Mouse (Mus musculus) hindbrain, embryonic 13.5 days (tissue): Measurements from ENCODE around the gene Dnal4. TPM values are rescaled to one million over a fixed set of nuclear protein-coding genes. Genes with fewer than 3 reads are reported as not detected.
"Not testable (repeated sequence)": the region's sequence is repeated elsewhere in the genome, so short reads cannot be mapped to it uniquely, and the experiment has no call there.

Experiments
- ATAC-seq: fragments of 200-750 bp; cut with Nextera tagmentation; 2 replicates; pipeline ENCODE4 v1.8.0; 2017; ENCODE audit warnings: moderate TSS enrichment; ENCODE audit not compliant: low FRiP score
- H3K27ac ChIP-seq: fragments of 300-500 bp; sonication (generic); 2 replicates; pipeline ENCODE4 v1.5.1; 2015; ENCODE audit warnings: inconsistent platforms, mild to moderate bottlenecking, moderate library complexity
- H3K27me3 ChIP-seq: fragments of 300-500 bp; sonication (generic); 2 replicates; pipeline ENCODE4 v1.6.1; 2015; ENCODE audit warnings: mild to moderate bottlenecking, inconsistent platforms
- H3K36me3 ChIP-seq: fragments of 300-500 bp; sonication (generic); 2 replicates; pipeline ENCODE4 v1.6.1; 2015; ENCODE audit warnings: mild to moderate bottlenecking, inconsistent platforms
- H3K4me1 ChIP-seq: fragments of 300-500 bp; sonication (generic); replicated peaks from 2 replicates; pipeline ENCODE4 v1.6.1; 2015; ENCODE audit warnings: inconsistent platforms
- H3K4me2 ChIP-seq: fragments of 300-500 bp; sonication (generic); 2 replicates; pipeline ENCODE4 v1.6.1; 2015; ENCODE audit warnings: inconsistent platforms, mild to moderate bottlenecking, moderate library complexity
- H3K4me3 ChIP-seq: fragments of 300-500 bp; sonication (generic); 2 replicates; pipeline ENCODE4 v1.5.1; 2015; ENCODE audit warnings: mild to moderate bottlenecking, inconsistent platforms
- H3K9ac ChIP-seq: fragments of 300-500 bp; sonication (generic); 2 replicates; pipeline ENCODE4 v1.6.1; 2015; ENCODE audit warnings: mild to moderate bottlenecking, inconsistent platforms
- H3K9me3 ChIP-seq: fragments of 300-500 bp; sonication (generic); 2 replicates; pipeline ENCODE4 v1.6.1; 2016; ENCODE audit warnings: inconsistent platforms
- WGBS: fragments of 180-500 bp; shearing (Covaris S2); methylation state at CpG from one replicate; pipeline ENCODE4 v1.1.7; 2015; 5-methylcytosine and 5-hydroxymethylcytosine counted together
- polyA plus RNA-seq: library from polyadenylated mRNA; unstranded; fragments of >200 nt; fragmentation: Nextera tagmentation; extraction: Ambion mirVana; gene quantifications from 2 replicates; pipeline ENCODE4 v1.2.1, GENCODE M21; 2015

The Dnal4 gene
- 83.5 and 84.9 TPM in 2 replicates for polyA plus RNA-seq

- ATAC-seq: no peak
Observed at GRCm38 (mm10) chr15:79777749-79778148, at the start of gene Dnal4. Gene Dnal4, minus strand, starts transcription at chr15:79777849.

GRCm38 (mm10) chr15:79827061-79827777 lies 49.6 kb upstream of the Dnal4 start:
- 0 out of 2 replicates have a peak overlapping the region, but pooled peaks have one; percentile 13 for H3K4me2 ChIP-seq
- peaks cover 52% of the 10 kb centered on the region for H3K36me3 ChIP-seq
- peaks cover 90% of the 10 kb centered on the region for H3K4me1 ChIP-seq
- H3K27ac ChIP-seq: 0 out of 2 replicates have a peak overlapping the region, but pooled peaks have one; percentile 24
- H3K9ac ChIP-seq: peak overlapping the region; percentile 63
- no peaks in the 10 kb centered on the region for H3K27me3 ChIP-seq
- H3K4me3 ChIP-seq: no peak overlapping the region
- no peaks in the 10 kb centered on the region for H3K9me3 ChIP-seq
- ATAC-seq: no peak
- WGBS: 90% methylated on average over 14 of the region's 14 CpGs

More at GRCm38 (mm10) chr15:79777749-79778148, at the start of gene Dnal4:
- Histone ChIP-seq H3K4me2 (no peak within 1 kb of the TSS), H3K27me3 (0 out of 2 replicates have a peak, but pooled peaks cover 6% of the 10 kb centered on the region), H3K9ac (no peak within 1 kb of the TSS), H3K36me3 (no peaks in the 10 kb centered on the region), H3K4me1 (peaks cover 20% of the 10 kb centered on the region), H3K9me3 (no peaks in the 10 kb centered on the region), H3K4me3 (no peak within 1 kb of the TSS), H3K27ac (no peak within 1 kb of the TSS)

- H3K9me3 ChIP-seq: no peaks in the 10 kb centered on the region
- 91% methylated on average over 9 of the region's 9 CpGs for WGBS
- no peak overlapping the region for H3K4me3 ChIP-seq
- H3K27me3 ChIP-seq: no peaks in the 10 kb centered on the region
- peaks cover 48% of the 10 kb centered on the region for H3K36me3 ChIP-seq
- H3K4me2 ChIP-seq: no peak overlapping the region
- no peak for ATAC-seq
- peak overlapping the region; percentile 63 for H3K9ac ChIP-seq
- H3K4me1 ChIP-seq: peaks cover 82% of the 10 kb centered on the region
- H3K27ac ChIP-seq: 0 out of 2 replicates have a peak overlapping the region, but pooled peaks have one; percentile 24
Observed at GRCm38 (mm10) chr15:79826221-79826935, 48.7 kb upstream of the Dnal4 start.

- Histone ChIP-seq H3K9me3 (no peaks in the 10 kb centered on the region), H3K36me3 (peaks cover 48% of the 10 kb centered on the region), H3K4me3 (no peak overlapping the region), H3K27me3 (no peaks in the 10 kb centered on the region), H3K4me2 (no peak overlapping the region), H3K4me1 (peaks cover 72% of the 10 kb centered on the region), H3K9ac (0 out of 2 replicates have a peak overlapping the region, but pooled peaks have one; percentile 24), H3K27ac (peak overlapping the region; percentile 35; the same call in 1 of the 2 replicates)
- 63% methylated on average over 14 of the region's 14 CpGs for WGBS
- no peak for ATAC-seq
Observed at GRCm38 (mm10) chr15:79825146-79825825, 47.6 kb upstream of the Dnal4 start.

- Histone ChIP-seq H3K9me3 (no peaks in the 10 kb centered on the region), H3K36me3 (peaks cover 46% of the 10 kb centered on the region), H3K4me1 (peaks cover 57% of the 10 kb centered on the region), H3K9ac (no peak overlapping the region), H3K27me3 (no peaks in the 10 kb centered on the region), H3K4me3 (no peak overlapping the region), H3K4me2 (no peak overlapping the region), H3K27ac (no peak overlapping the region)
- 72% methylated on average over 19 of the region's 19 CpGs for WGBS
- ATAC-seq: no peak
Observed at GRCm38 (mm10) chr15:79823588-79824280, 46.1 kb upstream of the Dnal4 start.

- 70% methylated on average over 13 of the region's 13 CpGs for WGBS
- no peak for ATAC-seq
Observed at GRCm38 (mm10) chr15:79822265-79823199, 44.9 kb upstream of the Dnal4 start.

GRCm38 (mm10) chr15:79818325-79818724 lies 40.7 kb upstream of the Dnal4 start:
- Histone ChIP-seq H3K27ac (no peak overlapping the region), H3K4me3 (no peak overlapping the region)
- 90% methylated on average over 4 of the region's 4 CpGs for WGBS

More at GRCm38 (mm10) chr15:79822265-79823199, 44.9 kb upstream of the Dnal4 start:
- Histone ChIP-seq H3K9me3 (no peaks in the 10 kb centered on the region), H3K4me1 (peaks cover 45% of the 10 kb centered on the region), H3K27me3 (no peaks in the 10 kb centered on the region), H3K4me3 (no peak overlapping the region), H3K27ac (no peak overlapping the region), H3K4me2 (no peak overlapping the region), H3K36me3 (peaks cover 34% of the 10 kb centered on the region), H3K9ac (no peak overlapping the region)

GRCm38 (mm10) chr15:79813666-79814258 lies 36.1 kb upstream of the Dnal4 start:
- Histone ChIP-seq H3K9ac (no peak overlapping the region), H3K4me3 (no peak overlapping the region), H3K4me2 (no peak overlapping the region), H3K27ac (no peak overlapping the region), H3K4me1 (0 out of 2 replicates have a peak, but pooled peaks cover 3% of the 10 kb centered on the region), H3K27me3 (peaks cover 25% of the 10 kb centered on the region), H3K9me3 (no peaks in the 10 kb centered on the region), H3K36me3 (no peaks in the 10 kb centered on the region)
- no peak for ATAC-seq
- WGBS: 52% methylated on average over 8 of the region's 8 CpGs

More at GRCm38 (mm10) chr15:79818325-79818724, 40.7 kb upstream of the Dnal4 start:
- Histone ChIP-seq H3K9ac (no peak overlapping the region), H3K9me3 (no peaks in the 10 kb centered on the region), H3K27me3 (no peaks in the 10 kb centered on the region), H3K36me3 (peaks cover 11% of the 10 kb centered on the region), H3K4me2 (no peak overlapping the region), H3K4me1 (peaks cover 15% of the 10 kb centered on the region)
- no peak for ATAC-seq

- H3K4me1 ChIP-seq, H3K9me3 ChIP-seq, H3K27ac ChIP-seq, ATAC-seq, H3K4me3 ChIP-seq, H3K4me2 ChIP-seq, H3K36me3 ChIP-seq, H3K9ac ChIP-seq: not testable (repeated sequence)
- WGBS: 68% methylated on average over 2 of the region's 2 CpGs
- peaks cover 30% of the 10 kb centered on the region for H3K27me3 ChIP-seq
Observed at GRCm38 (mm10) chr15:79812840-79813239, 35.2 kb upstream of the Dnal4 start.

GRCm38 (mm10) chr15:79810997-79811396 lies 33.3 kb upstream of the Dnal4 start:
- Histone ChIP-seq H3K4me1 (0 out of 2 replicates have a peak, but pooled peaks cover 3% of the 10 kb centered on the region), H3K9me3 (no peaks in the 10 kb centered on the region), H3K4me2 (no peak overlapping the region), H3K9ac (no peak overlapping the region), H3K36me3 (no peaks in the 10 kb centered on the region), H3K4me3 (no peak overlapping the region), H3K27me3 (peaks cover 47% of the 10 kb centered on the region), H3K27ac (no peak overlapping the region)
- no peak for ATAC-seq
- WGBS: 72% methylated on average over 4 of the region's 4 CpGs
